Mouse (Mus musculus) limb, embryonic 10.5 days (tissue): Measurements from ENCODE around the gene Dapk1. TPM values are rescaled to one million over a fixed set of nuclear protein-coding genes. Genes with fewer than 3 reads are reported as not detected.

Experiments used
- DNase-seq: peaks from one replicate; pipeline ENCODE4 v3.0.0-alpha.2; 2017; ENCODE audit warnings: low spot score
- H3K27ac ChIP-seq: fragments of 300-500 bp; sonication (generic); 2 replicates; pipeline ENCODE4 v1.5.1; 2016; ENCODE audit warnings: mild to moderate bottlenecking
- H3K27me3 ChIP-seq: fragments of 300-500 bp; sonication (generic); 2 replicates; pipeline ENCODE4 v1.6.1; 2016; ENCODE audit warnings: low read depth, mild to moderate bottlenecking; ENCODE audit not compliant: poor library complexity, severe bottlenecking
- H3K36me3 ChIP-seq: fragments of 300-500 bp; sonication (generic); 2 replicates; pipeline ENCODE4 v1.6.1; 2016; ENCODE audit warnings: mild to moderate bottlenecking, moderate library complexity
- H3K4me1 ChIP-seq: fragments of 300-500 bp; sonication (generic); 2 replicates; pipeline ENCODE4 v1.6.1; 2016
- H3K4me3 ChIP-seq: fragments of 300-500 bp; sonication (generic); 2 replicates; pipeline ENCODE4 v1.5.1; 2016; ENCODE audit warnings: mild to moderate bottlenecking, moderate library complexity
- H3K9me3 ChIP-seq: fragments of 300-500 bp; sonication (generic); replicated peaks from 2 replicates; pipeline ENCODE4 v1.6.1; 2016; ENCODE audit warnings: mild to moderate bottlenecking
- WGBS: fragments of 180-500 bp; shearing (Covaris S2); methylation state at CpG from one replicate; pipeline ENCODE4 v1.1.7; 2016; 5-methylcytosine and 5-hydroxymethylcytosine counted together
- polyA plus RNA-seq: library from polyadenylated mRNA; unstranded; fragments of >200 nt; fragmentation: Nextera tagmentation; extraction: Ambion mirVana; gene quantifications from 2 replicates; pipeline ENCODE4 v1.2.1, GENCODE M21; 2016

Dapk1 gene
- polyA plus RNA-seq, 1 experiment from 2014 or later = 18.5 TPM

DNA sequence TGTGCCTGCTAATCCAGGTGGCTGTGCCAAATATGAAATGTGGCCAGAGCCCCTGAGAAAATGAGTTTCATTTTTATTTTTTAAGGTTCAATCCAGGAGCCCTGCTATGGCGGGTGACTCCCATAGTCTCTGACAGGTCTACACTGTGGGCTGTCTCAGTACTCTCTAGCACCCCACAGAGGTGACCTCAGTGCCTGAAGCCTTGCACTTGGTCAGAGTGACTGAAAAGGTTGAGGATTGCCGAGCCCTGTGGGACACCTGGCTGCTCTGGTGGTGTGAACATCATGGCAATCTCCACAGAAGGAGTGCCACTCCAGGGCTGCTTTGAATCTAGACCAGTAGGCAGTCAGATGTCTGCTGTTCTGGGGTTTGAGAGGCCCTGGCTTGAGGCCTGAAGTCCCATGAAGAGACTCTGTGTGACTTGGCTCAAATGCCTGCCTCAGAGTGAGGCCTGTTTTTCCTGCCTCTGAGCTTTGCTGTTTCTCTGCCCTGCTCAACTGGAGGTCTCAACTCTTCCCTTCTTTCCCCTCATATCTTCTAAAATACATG, 52.3 kb downstream of the Dapk1 start:
- 88% methylated on average over 2 of the region's 2 CpGs for WGBS

DNA sequence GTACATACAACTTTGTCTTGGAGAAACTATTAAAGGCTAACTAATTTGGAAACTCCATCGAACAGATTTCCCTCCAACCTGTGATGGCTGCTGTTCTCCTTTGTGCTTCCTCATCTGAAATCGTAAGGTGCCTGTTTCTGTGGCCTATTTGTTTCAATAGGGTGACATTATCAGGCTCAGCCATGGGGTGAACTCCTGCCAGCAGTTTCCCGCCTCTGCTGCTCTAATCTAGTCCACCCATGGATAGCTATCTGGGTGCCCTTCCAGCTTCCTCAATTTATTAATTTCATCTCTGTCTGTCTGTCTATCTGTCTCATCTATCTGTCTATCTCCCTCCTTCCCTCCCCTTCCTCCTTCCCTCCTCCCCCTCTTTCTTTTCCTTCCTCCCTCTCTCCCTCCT, 53.5 kb downstream of the Dapk1 start:
- no peak for DNase-seq
- Histone ChIP-seq H3K36me3 (0 out of 2 replicates have a peak, but pooled peaks cover 4% of the 10 kb centered on the region), H3K4me3 (no peak overlapping the region), H3K4me1 (peaks cover 4% of the 10 kb centered on the region; the same call in 1 of the 2 replicates), H3K27me3 (no peaks in the 10 kb centered on the region), H3K27ac (no peak overlapping the region), H3K9me3 (no peaks in the 10 kb centered on the region)
- 89% methylated on average over 3 of the region's 3 CpGs for WGBS

More for the DNA sequence above, 52.3 kb downstream of the Dapk1 start:
- no peaks in the 10 kb centered on the region for H3K27me3 ChIP-seq
- H3K27ac ChIP-seq = no peak overlapping the region
- no peak for DNase-seq
- H3K4me3 ChIP-seq = no peak overlapping the region
- no peaks in the 10 kb centered on the region for H3K4me1 ChIP-seq
- 0 out of 2 replicates have a peak, but pooled peaks cover 2% of the 10 kb centered on the region for H3K36me3 ChIP-seq
- H3K9me3 ChIP-seq = no peaks in the 10 kb centered on the region

DNA sequence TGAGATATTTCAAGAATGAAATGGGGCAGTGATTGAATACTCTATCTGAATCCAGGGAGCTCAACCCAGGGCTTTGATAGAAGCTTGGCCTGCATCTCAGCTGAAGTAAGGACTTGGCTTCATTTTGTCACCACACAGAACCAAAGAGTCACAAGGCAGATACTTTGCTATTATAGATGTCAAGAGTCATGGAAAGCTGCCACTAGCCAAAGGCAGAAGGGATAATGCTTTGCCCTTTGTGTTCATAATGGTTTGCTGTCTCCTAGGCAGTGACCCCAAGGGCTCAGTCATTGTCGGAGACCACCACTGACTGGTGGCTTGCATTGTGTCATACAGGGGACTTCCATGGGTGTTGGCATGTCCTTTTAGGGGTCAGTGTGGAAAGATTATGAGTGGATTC, 57.9 kb downstream of the Dapk1 start:
- WGBS = 87% methylated on average over 1 of the region's 1 CpGs
- H3K4me3 ChIP-seq = no peak overlapping the region
- H3K9me3 ChIP-seq = no peaks in the 10 kb centered on the region
- peaks cover 21% of the 10 kb centered on the region; the same call in 1 of the 2 replicates for H3K4me1 ChIP-seq
- no peak for DNase-seq
- H3K36me3 ChIP-seq = 0 out of 2 replicates have a peak, but pooled peaks cover 4% of the 10 kb centered on the region
- no peak overlapping the region for H3K27ac ChIP-seq
- no peaks in the 10 kb centered on the region for H3K27me3 ChIP-seq

DNA sequence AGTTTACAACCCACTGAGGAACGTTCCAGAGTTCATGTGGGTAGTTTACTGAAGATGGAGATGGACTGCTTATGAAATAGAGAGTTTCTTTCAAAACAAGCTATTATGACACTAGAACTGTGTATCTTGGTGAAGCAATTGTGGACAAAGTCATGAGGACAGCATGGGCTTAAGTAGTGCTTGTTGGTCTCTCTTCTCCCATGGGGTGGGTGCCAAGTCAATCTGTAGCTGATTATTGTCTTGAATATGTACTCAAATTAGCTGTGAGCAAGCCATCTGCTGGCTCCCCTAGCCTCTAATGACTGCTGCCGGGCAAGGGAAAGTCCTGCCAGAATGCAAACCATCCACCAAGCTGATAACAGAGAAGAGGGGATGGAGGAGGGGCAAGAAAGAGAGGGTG, 58.3 kb downstream of the Dapk1 start:
- Histone ChIP-seq H3K4me1 (peaks cover 21% of the 10 kb centered on the region; the same call in 1 of the 2 replicates), H3K4me3 (no peak overlapping the region), H3K9me3 (no peaks in the 10 kb centered on the region), H3K27me3 (no peaks in the 10 kb centered on the region), H3K27ac (no peak overlapping the region), H3K36me3 (0 out of 2 replicates have a peak, but pooled peaks cover 4% of the 10 kb centered on the region)
- no peak for DNase-seq
- WGBS = 58% methylated on average over 2 of the region's 2 CpGs

DNA sequence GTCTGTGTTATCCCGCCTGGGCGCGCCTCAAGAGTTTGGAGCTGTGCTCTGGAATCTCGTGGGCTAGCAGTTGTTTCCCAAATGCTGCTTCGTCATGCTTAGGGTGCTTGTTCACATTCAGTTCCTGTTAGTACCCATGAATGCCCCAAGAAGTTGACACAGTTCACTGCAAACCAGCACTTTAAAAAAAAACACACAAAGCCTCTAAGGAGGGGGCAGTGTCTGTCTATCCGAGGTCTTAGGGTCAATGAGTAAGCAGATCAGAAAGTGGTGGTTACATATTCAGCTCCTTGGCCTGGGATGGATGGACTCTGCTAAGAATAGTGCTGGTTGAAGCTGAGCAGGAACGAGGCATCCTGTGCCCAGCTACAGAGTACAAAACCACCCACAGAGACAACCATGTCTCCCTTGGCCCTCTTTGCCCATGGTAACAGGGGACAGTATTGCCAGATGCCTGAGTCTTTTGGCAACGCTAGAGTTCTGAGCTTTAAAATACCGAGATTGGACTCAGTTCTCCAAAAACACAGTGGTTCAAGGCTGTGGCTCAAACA, 59.0 kb downstream of the Dapk1 start:
- no peaks in the 10 kb centered on the region for H3K9me3 ChIP-seq
- H3K27ac ChIP-seq = no peak overlapping the region
- H3K36me3 ChIP-seq = 0 out of 2 replicates have a peak, but pooled peaks cover 4% of the 10 kb centered on the region
- DNase-seq = no peak
- no peaks in the 10 kb centered on the region for H3K27me3 ChIP-seq
- WGBS = 83% methylated on average over 9 of the region's 9 CpGs
- peaks cover 21% of the 10 kb centered on the region; the same call in 1 of the 2 replicates for H3K4me1 ChIP-seq
- H3K4me3 ChIP-seq = no peak overlapping the region

DNA sequence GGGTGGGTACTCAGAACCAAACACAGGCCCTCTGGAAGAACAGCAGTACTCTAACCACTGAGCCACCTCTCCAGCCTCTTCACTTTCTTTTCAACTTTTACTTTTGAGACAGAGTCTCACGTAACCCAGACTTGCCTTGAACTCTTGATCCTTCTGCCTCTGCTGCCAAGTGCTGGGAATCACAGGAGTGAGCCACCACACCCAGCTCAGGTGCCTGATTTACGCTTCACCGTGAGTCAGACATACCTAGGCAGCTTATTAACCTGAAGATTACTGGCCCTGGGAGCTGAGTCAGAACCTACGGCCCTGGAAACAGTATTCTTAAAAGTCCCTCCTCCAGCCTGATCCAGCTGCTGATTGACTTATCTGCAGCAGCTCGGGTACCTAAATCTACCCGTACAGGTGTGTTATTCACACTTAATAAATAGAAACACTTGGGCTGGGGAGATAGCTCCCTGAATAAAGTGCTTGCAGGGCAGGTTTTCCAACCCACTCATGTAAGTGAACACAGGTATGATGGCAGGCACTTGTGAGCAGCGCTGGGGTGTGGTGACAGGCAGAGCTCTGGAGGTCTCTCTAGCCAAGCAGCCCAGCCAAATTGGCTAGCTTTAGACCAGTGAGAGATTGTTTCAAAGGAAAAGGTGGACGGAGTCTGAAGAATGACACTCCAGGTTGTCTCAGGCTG, 60.9 kb downstream of the Dapk1 start:
- Histone ChIP-seq H3K36me3 (0 out of 2 replicates have a peak, but pooled peaks cover 4% of the 10 kb centered on the region), H3K9me3 (no peaks in the 10 kb centered on the region), H3K4me1 (peaks cover 21% of the 10 kb centered on the region; the same call in 1 of the 2 replicates), H3K4me3 (no peak overlapping the region), H3K27ac (no peak overlapping the region), H3K27me3 (no peaks in the 10 kb centered on the region)
- DNase-seq = no peak
- WGBS = 85% methylated on average over 8 of the region's 8 CpGs

DNA sequence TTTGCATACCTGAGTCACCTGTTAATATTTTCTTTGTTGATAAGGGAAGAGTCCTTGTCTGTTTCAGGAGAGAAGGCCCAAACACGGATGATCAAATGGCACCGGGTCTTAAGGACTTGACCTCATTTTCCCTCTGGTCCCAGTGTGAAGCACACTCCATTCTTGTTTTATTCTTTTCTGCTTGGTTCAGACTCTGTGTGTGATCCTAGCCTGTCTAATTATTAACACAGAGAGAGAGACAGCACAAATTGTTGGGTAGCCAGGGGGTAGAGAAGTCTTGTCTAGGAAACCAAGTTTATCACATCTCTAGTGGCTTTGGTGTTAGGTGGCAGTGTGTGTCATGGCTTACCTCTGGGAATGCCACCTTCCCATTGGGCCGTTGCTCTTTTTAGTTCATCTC, 62.3 kb downstream of the Dapk1 start:
- whole genome bisulfite sequencing = 88% methylated on average over 3 of the region's 3 CpGs
- H3K9me3 ChIP-seq = no peaks in the 10 kb centered on the region
- DNase-seq = no peak
- H3K27ac ChIP-seq = no peak overlapping the region
- peaks cover 21% of the 10 kb centered on the region; the same call in 1 of the 2 replicates for H3K4me1 ChIP-seq
- H3K27me3 ChIP-seq = no peaks in the 10 kb centered on the region
- 0 out of 2 replicates have a peak, but pooled peaks cover 2% of the 10 kb centered on the region for H3K36me3 ChIP-seq
- H3K4me3 ChIP-seq = no peak overlapping the region

DNA sequence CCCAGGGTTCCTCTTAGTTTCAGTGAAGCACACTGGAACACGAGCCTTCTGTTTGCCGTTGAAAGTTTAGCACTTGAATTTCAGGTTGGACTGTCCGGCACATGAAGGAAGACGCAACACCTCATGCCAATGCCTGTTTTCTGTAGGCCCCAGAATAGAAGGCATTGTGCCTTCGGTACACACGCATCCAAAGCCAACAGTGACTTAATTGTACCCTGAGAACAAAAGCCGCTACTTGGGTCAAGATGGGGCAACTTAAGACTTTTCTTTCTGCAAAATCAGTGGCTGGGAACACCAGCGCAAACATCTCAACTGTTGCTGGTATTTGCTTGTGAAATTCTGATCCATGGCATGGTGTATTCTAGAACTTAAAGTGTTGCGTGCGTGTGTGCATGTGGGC, 63.1 kb downstream of the Dapk1 start:
- H3K27ac ChIP-seq = no peak overlapping the region
- no peaks in the 10 kb centered on the region for H3K36me3 ChIP-seq
- WGBS = 95% methylated on average over 10 of the region's 10 CpGs
- no peak overlapping the region for H3K4me3 ChIP-seq
- no peaks in the 10 kb centered on the region for H3K27me3 ChIP-seq
- H3K9me3 ChIP-seq = no peaks in the 10 kb centered on the region
- peaks cover 22% of the 10 kb centered on the region for H3K4me1 ChIP-seq
- DNase-seq = no peak

DNA sequence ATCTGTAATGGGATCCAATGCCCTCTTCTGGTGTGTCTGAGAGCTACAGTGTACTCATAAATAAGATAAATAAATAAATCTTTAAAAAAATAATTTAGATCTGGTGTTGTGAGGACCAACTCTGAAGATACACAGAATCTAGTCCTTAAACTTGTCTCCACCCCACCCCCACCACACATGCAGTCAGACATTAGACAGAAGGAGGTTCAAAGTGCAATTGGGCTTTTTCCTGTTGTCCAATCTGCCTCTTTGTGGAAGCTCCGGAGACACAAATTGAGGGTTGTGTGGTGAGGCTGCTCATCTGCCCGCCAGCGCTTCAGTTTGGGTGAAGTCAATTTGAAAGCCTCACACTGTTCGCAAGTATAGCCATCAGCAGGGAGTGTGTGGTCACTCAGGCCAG, 63.7 kb downstream of the Dapk1 start:
- Histone ChIP-seq H3K36me3 (no peaks in the 10 kb centered on the region), H3K4me1 (peaks cover 22% of the 10 kb centered on the region), H3K27me3 (no peaks in the 10 kb centered on the region), H3K4me3 (no peak overlapping the region), H3K9me3 (no peaks in the 10 kb centered on the region), H3K27ac (no peak overlapping the region)
- no peak for DNase-seq
- WGBS = 92% methylated on average over 4 of the region's 4 CpGs

DNA sequence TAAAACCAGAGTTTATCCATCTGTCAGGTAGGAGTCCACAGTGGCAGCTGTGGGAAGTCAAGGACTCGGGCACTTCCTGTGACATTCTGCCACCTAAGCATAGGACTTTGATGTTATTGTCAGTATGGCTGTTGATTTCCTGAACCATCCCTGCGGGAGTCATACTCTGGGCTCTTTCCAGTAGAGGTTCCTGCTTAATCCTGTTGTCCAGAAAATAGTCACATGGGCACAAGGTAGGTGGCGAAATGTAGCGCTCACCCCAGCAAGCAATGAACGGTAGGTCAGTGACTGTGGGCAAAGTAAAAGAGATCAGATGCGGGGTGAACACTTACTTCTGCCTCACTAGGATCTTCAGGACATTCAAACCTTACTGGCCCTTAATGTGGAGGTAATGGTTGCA, 66.3 kb downstream of the Dapk1 start:
- DNase-seq = no peak
- peaks cover 25% of the 10 kb centered on the region for H3K4me1 ChIP-seq
- no peak overlapping the region; the same call in 1 of the 2 replicates for H3K27ac ChIP-seq
- no peaks in the 10 kb centered on the region for H3K27me3 ChIP-seq
- H3K9me3 ChIP-seq = no peaks in the 10 kb centered on the region
- no peaks in the 10 kb centered on the region for H3K36me3 ChIP-seq
- no peak overlapping the region for H3K4me3 ChIP-seq
- 88% methylated on average over 6 of the region's 6 CpGs for WGBS

DNA sequence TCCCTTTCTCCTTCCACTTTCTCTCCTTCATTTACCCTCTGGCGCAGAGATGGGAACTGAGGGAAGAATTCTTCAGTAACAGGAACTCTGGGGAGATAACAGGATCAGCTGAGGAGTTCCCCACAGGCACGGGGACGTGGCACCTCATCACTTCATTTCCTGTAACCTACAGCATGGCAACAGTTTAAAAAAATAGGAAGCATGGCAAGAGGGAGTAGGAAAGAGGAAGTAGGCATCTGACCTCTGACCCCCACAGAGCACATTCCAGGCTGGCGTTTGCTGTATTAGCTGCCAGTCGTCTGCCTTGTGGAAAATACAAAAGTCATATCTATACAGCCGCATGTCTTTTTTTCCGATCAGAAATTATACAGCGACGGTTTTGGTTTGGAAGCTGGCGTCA, 68.9 kb downstream of the Dapk1 start:
- Histone ChIP-seq H3K4me3 (no peak overlapping the region), H3K9me3 (no peaks in the 10 kb centered on the region), H3K4me1 (peaks cover 36% of the 10 kb centered on the region), H3K36me3 (no peaks in the 10 kb centered on the region), H3K27me3 (no peaks in the 10 kb centered on the region), H3K27ac (peak overlapping the region; percentile 50)
- no peak for DNase-seq
- WGBS = 42% methylated on average over 10 of the region's 10 CpGs

DNA sequence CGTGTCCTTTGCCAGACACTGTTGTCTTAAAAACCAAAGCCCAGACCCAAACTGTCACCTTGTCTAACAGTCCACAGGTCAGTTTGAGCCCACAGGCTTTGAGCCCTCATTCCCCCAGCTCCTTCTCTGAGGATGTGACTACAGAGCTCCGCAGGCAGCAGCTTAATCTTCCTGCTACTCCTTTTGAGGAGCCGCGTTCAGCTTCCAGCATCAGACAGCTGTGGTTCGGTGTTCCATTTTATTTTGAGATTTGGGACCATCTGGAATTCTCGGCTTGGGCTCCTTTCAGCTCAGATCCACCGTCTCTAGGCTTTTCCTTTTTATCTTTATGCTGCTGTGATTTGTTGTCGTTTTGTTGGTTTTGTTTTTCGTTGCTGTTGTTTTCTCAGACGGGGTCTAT, 69.5 kb downstream of the Dapk1 start:
- Histone ChIP-seq H3K27ac (peak overlapping the region; percentile 50), H3K27me3 (no peaks in the 10 kb centered on the region), H3K36me3 (no peaks in the 10 kb centered on the region), H3K4me1 (peaks cover 41% of the 10 kb centered on the region), H3K4me3 (no peak overlapping the region), H3K9me3 (no peaks in the 10 kb centered on the region)
- DNase-seq = no peak
- WGBS = 55% methylated on average over 10 of the region's 10 CpGs

DNA sequence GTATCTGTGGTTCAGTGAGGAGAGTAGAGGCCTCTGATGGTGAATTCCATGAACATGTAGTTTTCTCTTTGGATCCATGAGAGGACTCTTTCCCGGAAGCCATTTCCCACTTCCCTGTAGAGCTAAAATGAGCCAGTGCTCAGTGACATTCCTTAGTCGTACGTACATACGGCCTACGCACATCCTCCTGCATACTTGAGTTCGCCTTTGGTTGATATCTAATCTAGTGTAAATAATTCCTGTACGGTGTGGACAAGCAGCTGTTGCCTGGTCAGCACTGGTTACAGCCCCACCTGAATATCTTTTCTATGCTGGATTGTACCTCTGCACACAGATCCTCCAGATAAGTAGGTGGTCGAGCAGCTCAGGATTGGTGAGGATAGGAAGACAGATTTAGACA, 70.5 kb downstream of the Dapk1 start:
- WGBS = 91% methylated on average over 8 of the region's 8 CpGs
- no peak for DNase-seq
- Histone ChIP-seq H3K9me3 (no peaks in the 10 kb centered on the region), H3K27me3 (no peaks in the 10 kb centered on the region), H3K27ac (no peak overlapping the region), H3K4me3 (no peak overlapping the region), H3K4me1 (peaks cover 42% of the 10 kb centered on the region), H3K36me3 (no peaks in the 10 kb centered on the region)
